Comparison of ENCODE assay signal across 10 mouse cellular contexts in genomic region chr3:124075974-124076606, GRCm38 (mm10).
DNase-seq lines count a peak whose midpoint lies in the region; ATAC-seq lines count a peak whose summit lies in the region.
"Had no signal": no experiment of that assay in that cellular context is flagged by ENCODE, and none has a peak within 500 bp of the region (broad histone marks: within the 10 kb centered on the region; RNA-seq: fewer than 3 reads in every experiment).

No protein-coding gene starts in this region.

- ATAC-seq in lung, embryonic 15.5 days (ENCODE audit: borderline replicate concordance, extremely low read depth, low FRiP score, low TSS enrichment), result peak; percentile 80

- H3K9ac ChIP-seq in lung, embryonic 15.5 days, result no peak overlapping the region
- H3K9ac ChIP-seq: liver, embryonic 13.5 days had no signal

- 0 out of 2 replicates have a peak overlapping the region, but pooled peaks have one; percentile 9 for H3K27ac ChIP-seq in lung, embryonic 15.5 days
- H3K27ac ChIP-seq: liver, embryonic 13.5 days had no signal

- intact Hi-C loops in gastrocnemius, postnatal 14 days (cut with DNase I; ENCODE audit: low total_unique reads), result no loop called here

- no peaks in the 10 kb centered on the region for H3K9me3 ChIP-seq in lung, embryonic 15.5 days
- H3K9me3 ChIP-seq: liver, embryonic 13.5 days had no signal

- H3K36me3 ChIP-seq in lung, embryonic 15.5 days, result no peaks in the 10 kb centered on the region
- H3K36me3 ChIP-seq: liver, embryonic 13.5 days had no signal

- H3K4me3 ChIP-seq in lung, embryonic 15.5 days, result no peak overlapping the region
- H3K4me3 ChIP-seq: liver, embryonic 13.5 days had no signal

- no peaks in the 10 kb centered on the region for H3K4me1 ChIP-seq in lung, embryonic 15.5 days
- H3K4me1 ChIP-seq: liver, embryonic 13.5 days had no signal

- DNase-seq in adrenal gland, adult 2 months, result peak; percentile 11
- no peak for DNase-seq in adrenal gland, adult 8-10 months
- DNase-seq in lung, postnatal 36 days, result no peak
- DNase-seq in left cerebral cortex, adult 11 months (ENCODE audit: low spot score), result peak; percentile 55
- DNase-seq in right cerebral cortex, postnatal 4 days, result peak; percentile 3
- no peak for DNase-seq in kidney, adult 8-10 months
- DNase-seq in gastrocnemius, postnatal 14 days, result no peak
- DNase-seq: kidney, adult 11 months; liver, embryonic 13.5 days had no signal

- H3K4me2 ChIP-seq in lung, embryonic 15.5 days, result no peak overlapping the region
- H3K4me2 ChIP-seq: liver, embryonic 13.5 days had no signal

- H3K27me3 ChIP-seq in lung, embryonic 15.5 days, result no peaks in the 10 kb centered on the region
- H3K27me3 ChIP-seq: liver, embryonic 13.5 days had no signal

- WGBS in lung, embryonic 15.5 days, result 42% methylated on average over 6 of the region's 6 CpGs

Comparison
In these comparisons a context has a peak if more than half of its experiments do, and no peak if none do; other contexts are left out.
1. DNase-seq: peak in adrenal gland, adult 2 months (single experiment), left cerebral cortex, adult 11 months (single experiment) and right cerebral cortex, postnatal 4 days (single experiment); none in adrenal gland, adult 8-10 months (single experiment), lung, postnatal 36 days (single experiment), kidney, adult 8-10 months (0 of 2) and gastrocnemius, postnatal 14 days (single experiment).